Mouse (Mus musculus) WW6 (cell line): Measurements from ENCODE around the gene Tlr12.
A peak's percentile ranks its signal among the peaks of the same experiment; 100 is the strongest.
"Not testable (repeated sequence)": the region's sequence is repeated elsewhere in the genome, so short reads cannot be mapped to it uniquely, and the experiment has no call there.

ENCODE experiments used
- DNase-seq: peaks from one replicate; pipeline ENCODE4 v3.0.0-alpha.2; 2013; ENCODE audit warnings: low read depth, low spot score

Tlr12 gene

DNA sequence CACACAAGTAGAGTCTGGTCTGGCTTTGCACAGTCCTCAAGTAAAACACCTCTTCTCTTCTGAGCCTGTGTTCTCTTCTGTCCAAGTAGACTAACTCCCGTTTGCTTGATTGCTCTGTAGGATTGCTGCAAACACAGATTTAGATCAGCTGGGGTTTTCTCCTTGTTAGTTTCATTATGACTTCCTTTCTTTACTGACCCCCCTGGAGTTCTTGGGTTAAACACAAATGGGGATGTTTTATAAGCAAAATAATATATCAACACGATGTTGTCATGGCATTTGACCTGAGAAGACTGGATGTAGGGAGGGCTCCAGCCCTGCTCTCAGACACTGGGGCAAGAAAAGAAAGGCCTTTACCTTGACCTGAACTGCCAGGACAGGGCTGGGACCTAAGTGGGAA, 544 bp upstream of the Tlr12 start:
- no peak for DNase-seq

DNA sequence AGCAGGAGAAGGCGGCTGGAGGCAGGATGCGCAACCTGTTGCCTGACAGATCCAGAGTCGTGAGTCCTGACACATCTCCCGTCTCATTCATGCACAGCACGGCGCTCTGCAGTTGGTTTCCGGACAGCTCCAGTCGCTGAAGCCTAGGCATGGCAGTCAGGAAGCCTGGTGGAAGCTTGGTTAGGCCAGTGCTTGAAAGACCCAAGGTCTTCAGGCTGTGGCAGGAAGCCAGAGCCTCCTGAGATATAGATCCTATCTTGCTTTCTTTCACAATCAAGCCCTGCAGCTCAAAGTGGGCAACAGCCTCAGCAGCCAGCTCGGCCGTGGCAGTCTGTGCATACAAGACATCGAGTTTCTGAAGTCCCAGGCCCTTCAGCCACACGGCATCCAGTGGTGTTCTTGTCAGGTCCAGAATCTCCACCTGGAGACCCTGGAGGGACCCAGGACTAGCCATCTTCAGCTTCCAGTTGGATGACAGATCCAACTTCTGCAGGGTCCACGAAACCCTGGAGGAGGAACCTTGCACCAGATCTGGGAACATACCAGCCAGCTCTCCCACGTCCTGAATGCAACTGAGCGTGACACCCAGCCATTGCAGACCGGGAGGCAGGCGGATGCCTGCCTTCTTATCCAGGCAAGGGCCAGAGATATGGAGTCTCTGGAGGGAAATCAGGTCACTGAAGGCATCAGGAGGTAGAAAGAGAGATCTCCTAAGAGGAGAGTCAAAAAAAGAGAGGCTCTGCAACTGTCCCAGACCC, 877 bp downstream of the Tlr12 start:
- DNase-seq = no peak

DNA sequence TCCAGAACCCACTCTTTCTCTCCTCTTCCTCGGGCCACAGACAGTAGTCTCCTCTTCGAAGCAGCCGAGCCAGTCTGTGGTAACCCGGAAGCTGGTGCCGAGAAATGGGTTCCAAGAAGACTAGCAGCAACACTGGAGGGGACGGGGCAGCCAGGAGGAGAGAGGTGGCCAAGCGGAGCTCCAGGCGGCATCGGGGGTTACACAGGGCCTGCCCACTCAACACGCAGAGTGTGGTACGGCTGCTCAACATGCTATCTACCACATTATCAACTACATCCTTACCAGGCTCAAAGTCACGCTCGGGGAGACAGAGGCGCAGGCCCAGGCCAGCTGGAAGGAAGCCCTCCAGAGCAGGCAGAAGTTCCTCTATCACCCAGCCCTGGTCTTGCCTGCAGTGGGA, 2.7 kb downstream of the Tlr12 start:
- DNase-seq = no peak

DNA sequence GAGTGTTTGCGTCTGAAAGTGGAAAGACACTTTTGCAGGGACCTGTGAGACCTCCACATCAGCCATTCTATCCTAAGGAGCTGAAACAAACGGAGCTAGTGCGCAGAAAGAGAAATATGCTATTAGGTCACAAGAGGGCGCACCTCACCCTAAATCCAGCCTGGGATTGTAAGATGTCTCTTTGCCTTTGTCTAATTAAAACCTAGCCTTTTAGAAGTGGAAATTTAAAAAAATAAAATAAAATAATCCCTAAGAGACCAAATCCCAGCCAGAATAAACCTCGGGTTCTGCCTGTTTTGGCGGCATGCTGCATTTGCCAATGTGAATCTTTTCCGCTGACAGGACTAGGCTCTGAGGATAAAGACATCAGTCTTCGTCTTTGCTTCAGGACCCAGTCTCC, 5.1 kb downstream of the Tlr12 start:
- no peak for DNase-seq

DNA sequence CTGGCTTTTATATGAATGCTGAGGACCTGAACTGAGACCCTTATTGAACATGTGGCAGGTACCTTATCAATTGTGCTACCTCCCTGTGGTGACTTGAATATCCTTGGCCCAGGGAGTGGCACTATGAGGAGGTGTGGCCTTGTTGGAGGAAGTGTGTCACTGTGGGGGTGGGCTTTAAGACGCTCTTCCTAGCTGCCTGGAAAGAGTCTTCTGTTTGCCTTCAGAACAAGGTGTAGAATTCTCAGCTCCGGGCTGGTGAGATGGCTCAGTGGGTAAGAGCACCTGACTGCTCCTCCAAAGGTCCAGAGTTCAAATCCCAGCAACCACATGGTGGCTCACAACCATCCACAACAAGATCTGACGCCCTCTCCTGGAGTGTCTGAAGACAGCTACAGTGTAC, 6.7 kb downstream of the Tlr12 start:
- not testable (repeated sequence) for DNase-seq

DNA sequence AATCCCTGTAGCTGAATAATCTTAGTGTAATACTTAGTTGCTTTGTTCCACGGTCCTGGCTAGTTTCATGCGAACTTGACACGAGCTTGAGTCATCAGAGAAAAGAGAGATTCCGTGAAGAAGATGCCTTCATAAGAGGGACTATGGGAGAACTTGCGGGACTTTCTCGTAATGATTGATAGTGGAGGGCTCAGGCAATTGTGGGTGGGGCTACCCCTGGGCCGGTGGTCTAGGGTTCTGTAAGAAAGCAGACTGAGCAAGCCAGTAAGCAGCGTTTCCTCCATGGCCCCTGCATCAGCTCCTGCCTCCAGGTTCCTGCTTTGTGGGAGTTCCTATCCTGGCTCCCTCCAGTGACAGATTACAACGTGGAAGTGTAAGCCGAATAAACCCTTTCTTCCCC, 7.7 kb downstream of the Tlr12 start:
- no peak for DNase-seq

DNA sequence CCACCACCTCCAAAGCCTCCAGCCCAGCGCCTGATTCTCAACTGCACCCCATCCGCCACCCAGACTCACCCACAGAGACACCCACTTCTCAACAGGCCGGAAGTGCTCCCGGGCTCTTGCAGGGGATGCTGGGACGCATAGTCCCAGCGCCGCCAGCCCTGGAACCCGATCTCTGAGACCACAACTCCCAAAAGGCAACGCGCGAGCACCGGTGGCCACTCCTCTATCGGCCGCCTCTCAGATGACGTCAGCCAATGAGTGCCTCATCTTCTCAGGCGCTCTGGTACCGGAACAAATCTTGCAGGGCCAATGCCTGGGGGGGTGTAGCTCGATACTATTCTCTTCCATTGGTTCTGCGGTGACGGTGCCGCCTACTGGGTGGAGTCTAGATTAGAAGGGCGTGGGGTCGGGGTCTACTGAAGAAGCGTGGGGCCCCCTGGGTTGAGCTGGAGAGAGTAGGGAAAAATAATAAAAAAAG, 8.5 kb downstream of the Tlr12 start, which contains the start of gene Zscan20:
Gene Zscan20 (minus strand): TSS at position 174 of the 478 bp plus-strand sequence.
- peak; percentile 91 for DNase-seq

DNA sequence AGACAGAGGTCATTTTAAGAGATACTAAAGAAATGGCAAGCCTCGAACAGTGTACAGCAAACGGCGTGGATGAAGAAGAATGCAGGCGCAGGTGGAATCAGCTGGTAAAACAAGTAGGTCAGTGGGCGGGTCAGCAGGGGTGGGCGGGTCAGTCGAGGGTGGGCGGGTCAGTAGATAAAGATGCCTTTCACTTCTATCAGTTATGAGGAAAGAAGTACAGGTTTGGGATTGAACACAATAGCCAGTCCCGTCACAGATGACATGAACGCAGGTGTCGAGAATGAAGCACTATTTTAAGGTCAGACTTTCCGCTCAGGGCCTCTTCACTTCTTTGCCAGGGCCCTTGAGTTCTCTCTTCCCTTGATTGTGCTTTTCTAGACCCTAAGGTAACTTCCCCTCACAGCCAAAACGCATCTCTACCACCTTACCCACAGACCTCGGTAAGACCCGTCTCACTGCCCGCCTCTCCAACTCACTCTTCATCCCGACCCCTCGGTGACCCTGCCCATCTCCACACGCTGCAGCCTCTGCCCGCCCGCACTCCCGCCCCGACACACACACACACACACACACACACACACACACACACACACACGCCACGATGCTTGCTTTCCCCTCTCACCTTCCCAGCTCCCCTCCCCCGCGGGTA, 9.0 kb downstream of the Tlr12 start:
- no peak for DNase-seq

DNA sequence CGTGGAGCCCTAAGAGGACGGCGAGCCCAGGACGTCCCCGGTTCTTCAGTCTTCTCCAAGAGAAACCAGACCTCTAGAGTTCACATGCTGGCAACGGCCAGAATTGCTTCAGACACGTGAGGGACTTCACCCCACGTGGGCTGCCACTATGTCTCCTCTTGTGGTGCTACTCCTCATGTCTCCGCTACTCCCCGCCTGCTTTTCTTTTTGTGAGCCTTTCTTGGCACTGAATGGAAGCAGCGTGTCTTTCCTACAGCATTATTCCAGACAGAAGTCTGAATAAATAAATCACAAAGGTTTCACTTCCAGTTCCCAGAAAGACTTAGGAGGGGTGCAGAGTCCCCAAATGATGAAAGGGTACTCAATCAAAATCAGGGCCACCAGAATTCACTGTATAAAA, 10.8 kb downstream of the Tlr12 start:
- DNase-seq = no peak

DNA sequence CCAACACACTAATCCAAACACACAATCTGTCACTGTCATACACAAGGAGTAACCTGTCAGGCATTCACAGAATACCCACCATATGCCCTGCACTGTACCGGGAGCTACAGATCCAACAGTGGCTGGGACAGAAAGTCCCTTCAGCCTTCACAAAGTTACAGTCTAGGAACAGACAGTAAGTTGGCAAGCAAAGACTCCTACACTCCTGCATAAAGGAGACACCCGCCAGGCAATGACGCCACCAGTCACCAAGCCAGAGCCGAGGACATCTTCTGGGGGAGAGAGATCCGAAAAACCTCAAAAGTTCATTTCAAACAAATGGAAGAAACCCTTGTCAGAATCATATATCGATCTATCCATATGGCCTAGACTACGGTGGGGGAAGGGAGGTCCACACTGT, 11.8 kb downstream of the Tlr12 start:
- no peak for DNase-seq

DNA sequence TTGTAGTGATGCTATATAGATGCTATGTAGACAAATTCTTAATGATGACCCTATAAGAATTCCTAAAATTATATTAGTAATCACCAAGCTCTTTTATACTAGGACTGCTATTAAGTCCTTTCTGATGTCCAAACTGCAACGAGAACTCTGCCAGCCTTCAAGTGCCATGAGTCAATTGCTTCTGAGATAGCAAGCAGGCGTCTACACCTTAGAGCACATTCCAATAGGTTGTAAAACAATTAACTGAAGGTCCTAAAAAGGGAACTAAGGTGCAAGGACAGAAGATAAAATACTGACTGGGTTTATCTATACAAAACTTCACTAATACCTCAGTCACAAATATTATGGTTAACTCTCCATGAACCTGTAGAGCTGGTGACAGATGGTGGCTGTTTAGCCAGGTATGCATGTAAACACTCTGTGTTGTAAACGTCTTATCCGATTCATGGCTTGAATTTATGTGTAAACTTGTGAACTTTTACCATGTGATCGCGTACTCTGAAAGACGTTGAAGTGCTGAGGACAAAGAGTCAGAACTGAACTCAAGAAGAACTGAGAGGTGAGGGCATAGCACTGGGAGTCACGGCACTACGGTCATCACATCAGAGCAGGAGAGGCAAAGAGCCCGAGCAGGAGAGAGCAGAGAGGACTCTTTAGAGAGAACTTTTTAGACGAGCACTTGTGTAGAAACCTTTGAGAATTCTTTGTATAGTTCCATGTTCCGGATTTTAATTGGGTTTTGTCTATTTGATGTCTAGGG, 20.4 kb downstream of the Tlr12 start:
- no peak for DNase-seq

DNA sequence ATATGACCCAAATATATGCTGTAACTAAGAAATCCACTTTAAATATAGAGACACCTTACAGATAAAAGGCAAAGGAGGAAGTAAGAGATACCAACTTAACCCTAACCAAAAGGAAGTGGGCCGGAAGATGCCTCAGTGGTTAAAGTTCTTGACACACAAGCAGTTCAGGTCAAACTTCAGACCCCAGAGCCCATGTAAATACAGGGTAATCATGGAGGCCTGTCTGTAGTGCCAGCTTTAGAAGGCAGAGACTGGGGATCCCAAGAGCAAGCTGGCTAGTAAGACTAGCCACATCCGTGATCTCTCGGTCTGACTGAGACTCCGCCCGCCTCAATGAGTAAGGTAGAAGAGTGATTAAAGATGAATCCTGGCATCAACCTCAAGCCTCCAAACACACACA, 24.4 kb downstream of the Tlr12 start:
- no peak for DNase-seq

DNA sequence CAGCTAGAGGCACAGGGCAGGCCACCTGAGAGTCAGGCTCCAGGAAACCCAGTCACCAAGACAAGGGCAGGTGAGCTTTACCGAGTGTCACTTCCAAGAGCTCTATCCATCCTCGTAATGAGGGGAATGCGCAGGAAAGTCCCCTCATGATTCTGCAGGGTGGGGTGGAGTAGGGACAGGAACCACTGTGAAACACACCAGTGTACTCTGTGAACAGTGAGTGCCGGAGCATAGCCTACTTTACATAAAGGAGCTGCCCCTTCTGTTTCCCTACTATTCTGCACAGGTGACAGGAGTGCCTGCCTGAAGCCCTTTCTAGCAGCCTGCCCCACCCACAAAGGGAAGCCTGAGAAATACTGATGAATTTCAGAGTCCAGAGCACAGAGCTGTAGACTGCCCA, 25.1 kb downstream of the Tlr12 start:
- DNase-seq = no peak

DNA sequence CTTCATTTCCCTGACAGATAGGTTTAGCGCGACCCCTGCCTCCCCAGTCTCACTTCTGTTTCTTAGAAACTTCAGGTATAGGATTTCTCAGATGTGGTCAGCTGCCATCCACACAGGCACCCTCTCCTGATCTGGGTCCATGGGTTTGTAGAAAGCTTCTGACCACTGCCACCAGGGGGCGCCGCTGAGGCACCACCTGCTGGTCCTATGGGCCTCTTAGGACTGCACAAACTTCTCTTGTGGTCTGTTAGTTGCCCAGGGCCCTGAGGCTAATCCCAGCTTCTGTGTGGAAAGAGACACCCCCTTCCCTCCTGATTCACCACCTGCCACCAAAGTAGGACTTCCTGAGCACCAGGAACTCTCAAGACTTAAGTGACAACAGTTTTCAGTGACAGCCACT, 39.2 kb downstream of the Tlr12 start:
- no peak for DNase-seq

DNA sequence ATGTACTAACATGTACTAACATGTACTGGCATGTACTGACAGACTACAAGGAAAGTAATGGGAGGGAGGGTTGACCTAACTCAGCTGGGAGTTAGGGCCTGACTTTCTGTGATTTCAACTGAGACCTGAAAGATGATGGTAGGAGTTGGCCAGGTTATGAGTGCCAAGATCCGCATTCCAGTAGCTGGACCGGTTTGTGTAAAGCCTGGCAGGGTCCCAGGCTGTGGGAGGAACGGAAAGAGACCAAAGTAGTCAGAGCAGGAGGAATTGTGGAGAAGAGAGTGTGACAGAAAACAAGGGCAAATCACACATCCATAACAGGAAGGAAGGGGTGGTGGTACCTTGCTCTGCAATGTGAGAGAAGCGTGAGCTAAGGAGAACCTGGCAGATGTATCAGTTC, 42.6 kb downstream of the Tlr12 start:
- DNase-seq = no peak
